Mouse (Mus musculus) urinary bladder, postnatal 0 days (tissue): Measurements from ENCODE around the gene Pax7. TPM values are rescaled to one million over a fixed set of nuclear protein-coding genes. Genes with fewer than 3 reads are reported as not detected.

Experiments
- polyA plus RNA-seq: library from polyadenylated mRNA; unstranded; fragments of >200 nt; fragmentation: Nextera tagmentation; extraction: Ambion mirVana; gene quantifications from 2 replicates; pipeline ENCODE4 v1.2.1, GENCODE M21; 2015

Gene Pax7
- polyA plus RNA-seq: not detected in 2 replicates

GRCm38 (mm10) chr4:139833036-139833634, at the start of gene Pax7:
Gene Pax7 (minus strand): TSS chr4:139833528.

Other genes with a start within 250 kb of the Pax7 start
- gene Gm21969, start 230.3 kb downstream of the Pax7 start, polyA plus RNA-seq: 0.02 TPM in 1 of 2 replicates, not detected in the other
- gene Aldh4a1, start 210.7 kb downstream of the Pax7 start, polyA plus RNA-seq: 16.8 and 17.2 TPM in 2 replicates
- gene Tas1r2, start 180.0 kb downstream of the Pax7 start, polyA plus RNA-seq: not detected in 2 replicates
- gene Klhdc7a, start 134.5 kb upstream of the Pax7 start, polyA plus RNA-seq: 4.4 and 4.8 TPM in 2 replicates